Mouse (Mus musculus): ENCODE results near the gene Ttf2. TPM values are rescaled to one million over a fixed set of nuclear protein-coding genes. Genes with fewer than 3 reads are reported as not detected.
A peak's percentile ranks its signal among the peaks of the same experiment; 100 is the strongest.

Ttf2 gene
- total RNA-seq (2021): 1 to 10 TPM; 1.4 to 1.7 TPM
- long read RNA-seq, experiment 1, partial matches to known transcripts: 0 of 2 reads
- long read RNA-seq, experiment 1, other reads (novel, unspliced or antisense): 2 of 2 reads
- long read RNA-seq, experiment 2: 0 reads

- intact Hi-C loops (cut with DNase I): no loop called here
- DNase-seq (ENCODE audit: low spot score in 2 of 2): peak; percentile 89
Measured at GRCm38 (mm10) chr3:100969176-100969917, at the start of gene Ttf2. Gene Ttf2 (minus strand): TSS chr3:100969663.

GRCm38 (mm10) chr3:101018494-101018893 lies 49.0 kb upstream of the Ttf2 start:
- DNase-seq (ENCODE audit: low spot score in 2 of 2): no peak
- intact Hi-C loops (cut with DNase I): no loop called here

- DNase-seq (ENCODE audit: low spot score in 2 of 2): no peak
- intact Hi-C loops (cut with DNase I): no loop called here
Measured at GRCm38 (mm10) chr3:101016050-101016449, 46.6 kb upstream of the Ttf2 start.

- DNase-seq (ENCODE audit: low spot score in 2 of 2): no peak
- intact Hi-C loops (cut with DNase I): no loop called here
Measured at GRCm38 (mm10) chr3:101015254-101015653, 45.8 kb upstream of the Ttf2 start.

- intact Hi-C loops (cut with DNase I): no loop called here
- DNase-seq (ENCODE audit: low spot score in 2 of 2): no peak
Measured at GRCm38 (mm10) chr3:101013536-101013935, 44.1 kb upstream of the Ttf2 start.

GRCm38 (mm10) chr3:101013005-101013404 lies 43.5 kb upstream of the Ttf2 start:
- intact Hi-C loops (cut with DNase I): no loop called here
- DNase-seq (ENCODE audit: low spot score in 2 of 2): no peak

- intact Hi-C loops (cut with DNase I): no loop called here
- no peak for DNase-seq (ENCODE audit: low spot score in 2 of 2)
Measured at GRCm38 (mm10) chr3:101012597-101012996, 43.1 kb upstream of the Ttf2 start.

- DNase-seq (ENCODE audit: low spot score in 2 of 2): peak; percentile 62 to 82
- intact Hi-C loops (cut with DNase I): no loop called here
Measured at GRCm38 (mm10) chr3:101012131-101012571, 42.7 kb upstream of the Ttf2 start.

- intact Hi-C loops (cut with DNase I): no loop called here
- no peak for DNase-seq (ENCODE audit: low spot score in 2 of 2)
Measured at GRCm38 (mm10) chr3:101011203-101011600, 41.7 kb upstream of the Ttf2 start.

GRCm38 (mm10) chr3:101010589-101011202 lies 41.2 kb upstream of the Ttf2 start:
- intact Hi-C loops (cut with DNase I): no loop called here
- DNase-seq (ENCODE audit: low spot score in 2 of 2): no peak

GRCm38 (mm10) chr3:101007112-101007782 lies 37.8 kb upstream of the Ttf2 start:
- intact Hi-C loops (cut with DNase I): no loop called here
- no peak for DNase-seq (ENCODE audit: low spot score in 2 of 2)

- no peak for DNase-seq (ENCODE audit: low spot score in 2 of 2)
- intact Hi-C loops (cut with DNase I): no loop called here
Measured at GRCm38 (mm10) chr3:101005392-101005791, 35.9 kb upstream of the Ttf2 start.

- DNase-seq (ENCODE audit: low spot score in 2 of 2): no peak
- intact Hi-C loops (cut with DNase I): no loop called here
Measured at GRCm38 (mm10) chr3:101003575-101004356, 34.3 kb upstream of the Ttf2 start.

- intact Hi-C loops (cut with DNase I): no loop called here
- DNase-seq (ENCODE audit: low spot score in 2 of 2): no peak
Measured at GRCm38 (mm10) chr3:100999732-101000131, 30.3 kb upstream of the Ttf2 start.

GRCm38 (mm10) chr3:100998904-100999340 lies 29.5 kb upstream of the Ttf2 start:
- intact Hi-C loops (cut with DNase I): no loop called here
- DNase-seq (ENCODE audit: low spot score in 2 of 2): peak; percentile 70 to 77

GRCm38 (mm10) chr3:100997785-100998570 lies 28.5 kb upstream of the Ttf2 start:
- peak; percentile 40 to 44 for DNase-seq (ENCODE audit: low spot score in 2 of 2)
- intact Hi-C loops (cut with DNase I): no loop called here

- no peak for DNase-seq (ENCODE audit: low spot score in 2 of 2)
- intact Hi-C loops (cut with DNase I): no loop called here
Measured at GRCm38 (mm10) chr3:100994252-100994651, 24.8 kb upstream of the Ttf2 start.

GRCm38 (mm10) chr3:100993718-100994117 lies 24.3 kb upstream of the Ttf2 start:
- no peak for DNase-seq (ENCODE audit: low spot score in 2 of 2)
- intact Hi-C loops (cut with DNase I): no loop called here

- intact Hi-C loops (cut with DNase I): no loop called here
Measured at GRCm38 (mm10) chr3:100993158-100993557, 23.7 kb upstream of the Ttf2 start.

More at GRCm38 (mm10) chr3:100993158-100993557, 23.7 kb upstream of the Ttf2 start:
- no peak for DNase-seq (ENCODE audit: low spot score in 2 of 2)

All from left cerebral cortex, postnatal 14 days (tissue).